19 mouse cellular contexts compared by ENCODE assay signal in genomic region chr2:144291600-144292305, GRCm38 (mm10). TPM values are rescaled to one million over a fixed set of nuclear protein-coding genes. Genes with fewer than 3 reads are reported as not detected.
DNase-seq lines count a peak whose midpoint lies in the region; ATAC-seq and TF ChIP-seq lines count a peak whose summit lies in the region.
"Had no signal": no experiment of that assay in that cellular context is flagged by ENCODE, and none has a peak within 500 bp of the region (broad histone marks: within the 10 kb centered on the region; RNA-seq: fewer than 3 reads in every experiment).

No protein-coding gene starts in this region.

- no peak overlapping the region for H3K9ac ChIP-seq in hindbrain, embryonic 12.5 days
- H3K9ac ChIP-seq: embryonic facial prominence, embryonic 15.5 days had no signal

- H3K27ac ChIP-seq in layer of hippocampus, adult 2 months = peak overlapping the region; percentile 70
- H3K27ac ChIP-seq in hindbrain, embryonic 12.5 days = no peak overlapping the region
- H3K27ac ChIP-seq: embryonic facial prominence, embryonic 15.5 days; limb, embryonic 10.5 days had no signal

- no peak for TF ChIP-seq CTCF in layer of hippocampus, adult 2 months (conservative IDR thresholded peaks at IDR 0.05)

- no peak overlapping the region for H3K4me2 ChIP-seq in hindbrain, embryonic 12.5 days (replicated peaks)
- H3K4me2 ChIP-seq: embryonic facial prominence, embryonic 15.5 days had no signal

- WGBS in hindbrain, embryonic 12.5 days = 85% methylated on average over 11 of the region's 11 CpGs

- intact Hi-C loops in left cerebral cortex, postnatal 4 days (cut with DNase I) = no loop called here

- DNase-seq in left cerebral cortex, adult 11 months (ENCODE audit: low spot score) = peak; percentile 71
- DNase-seq in left cerebral cortex, postnatal 4 days = no peak
- peak; percentile 42 to 70 for DNase-seq in layer of hippocampus, adult 2 months (ENCODE audit: low spot score in 2 of 2)
- DNase-seq in left cerebral cortex, adult 9 months (ENCODE audit: low spot score in 2 of 2) = peak; percentile 64 to 85
- peak; percentile 80 to 90 for DNase-seq in right cerebral cortex, postnatal 36 days (ENCODE audit: low spot score in 2 of 2)
- DNase-seq in thymus, postnatal 14 days = no peak
- no peak for DNase-seq in urinary bladder, postnatal 14 days (ENCODE audit: low spot score)
- DNase-seq: adrenal gland, postnatal 14 days; B cell, adult 2 months; cerebellum, postnatal 36 days; heart, adult 11 months; heart, postnatal 14 days; lung, adult 18-20 months; thymus, adult 18-20 months had no signal

- H3K4me3 ChIP-seq in layer of hippocampus, adult 2 months = no peak overlapping the region
- H3K4me3 ChIP-seq in hindbrain, embryonic 12.5 days = no peak overlapping the region
- H3K4me3 ChIP-seq: embryonic facial prominence, embryonic 15.5 days; limb, embryonic 10.5 days had no signal

- no peaks in the 10 kb centered on the region for H3K9me3 ChIP-seq in hindbrain, embryonic 12.5 days (replicated peaks)
- H3K9me3 ChIP-seq: embryonic facial prominence, embryonic 15.5 days; limb, embryonic 10.5 days had no signal

- H3K27me3 ChIP-seq in hindbrain, embryonic 12.5 days = no peaks in the 10 kb centered on the region
- H3K27me3 ChIP-seq: embryonic facial prominence, embryonic 15.5 days had no signal

- ATAC-seq in hindbrain, embryonic 12.5 days (ENCODE audit: low FRiP score) = no peak
- ATAC-seq: forebrain, embryonic 16.5 days; inflammation-experienced regulatory T-cells, adult 6 months had no signal

- no peaks in the 10 kb centered on the region for H3K36me3 ChIP-seq in hindbrain, embryonic 12.5 days
- H3K36me3 ChIP-seq: embryonic facial prominence, embryonic 15.5 days; limb, embryonic 10.5 days had no signal

- no peaks in the 10 kb centered on the region for H3K4me1 ChIP-seq in hindbrain, embryonic 12.5 days
- H3K4me1 ChIP-seq: embryonic facial prominence, embryonic 15.5 days; limb, embryonic 10.5 days had no signal

RNA-seq across cellular contexts. Expression of gene Snx5, which starts 21.0 kb away (rescaled TPM):
- 10 to 100 TPM; 60.5 to 65.0 TPM for total RNA-seq in left cerebral cortex, postnatal 4 days (2021)
- 10 to 100 TPM; 69.4 to 77.1 TPM for total RNA-seq in layer of hippocampus, adult 2 months (2021)
- 93.0 and 97.0 TPM in 2 replicates for polyA plus RNA-seq in hindbrain, embryonic 12.5 days (2016; fragmentation: Nextera tagmentation; extraction: Ambion mirVana)

RNA-seq across cellular contexts. Expression of gene Mgme1, which starts 21.3 kb away (rescaled TPM):
- 1 to 10 TPM; 3.9 to 4.8 TPM for total RNA-seq in left cerebral cortex, postnatal 4 days (2021)
- 1 to 10 TPM; 4.7 to 4.8 TPM for total RNA-seq in layer of hippocampus, adult 2 months (2021)
- polyA plus RNA-seq in hindbrain, embryonic 12.5 days (2016; fragmentation: Nextera tagmentation; extraction: Ambion mirVana) = 15.4 and 16.2 TPM in 2 replicates

RNA-seq across cellular contexts. Expression of gene Ovol2, which starts 40.2 kb away (rescaled TPM):
- total RNA-seq in left cerebral cortex, postnatal 4 days (2021) = under 1 TPM; 0.64 to 0.77 TPM
- total RNA-seq in layer of hippocampus, adult 2 months (2021) = 1 to 10 TPM; 1.1 TPM
- polyA plus RNA-seq in hindbrain, embryonic 12.5 days (2016; fragmentation: Nextera tagmentation; extraction: Ambion mirVana) = 0.44 and 1.3 TPM in 2 replicates
- total RNA-seq: adrenal gland, postnatal 14 days; heart, postnatal 14 days had no signal
- polyA plus RNA-seq: forebrain, embryonic 16.5 days; inflammation-experienced regulatory T-cells, adult 6 months had no signal

Comparison
In these comparisons a context has a peak if more than half of its experiments do, and no peak if none do; other contexts are left out.
1. DNase-seq: peak in left cerebral cortex, adult 11 months (single experiment), layer of hippocampus, adult 2 months (2 of 2), left cerebral cortex, adult 9 months (2 of 2) and right cerebral cortex, postnatal 36 days (2 of 2); none in left cerebral cortex, postnatal 4 days (single experiment), thymus, postnatal 14 days (single experiment) and urinary bladder, postnatal 14 days (single experiment).